Mouse (Mus musculus): Measurements from ENCODE around the gene Cacna1s. TPM values are rescaled to one million over a fixed set of nuclear protein-coding genes. Genes with fewer than 3 reads are reported as not detected.

Cacna1s gene
- 1.7 TPM for polyA plus RNA-seq (2017; shearing (Covaris generic))

GRCm38 (mm10) chr1:136052547-136052946 is at the start of gene Cacna1s:
Cacna1s (plus strand) TSS chr1:136052750.

GRCm38 (mm10) chr1:136006292-136006748 is 46.2 kb upstream of the Cacna1s start, which contains the start of gene Igfn1:
Igfn1 (minus strand) TSS chr1:136006342.

DNA sequence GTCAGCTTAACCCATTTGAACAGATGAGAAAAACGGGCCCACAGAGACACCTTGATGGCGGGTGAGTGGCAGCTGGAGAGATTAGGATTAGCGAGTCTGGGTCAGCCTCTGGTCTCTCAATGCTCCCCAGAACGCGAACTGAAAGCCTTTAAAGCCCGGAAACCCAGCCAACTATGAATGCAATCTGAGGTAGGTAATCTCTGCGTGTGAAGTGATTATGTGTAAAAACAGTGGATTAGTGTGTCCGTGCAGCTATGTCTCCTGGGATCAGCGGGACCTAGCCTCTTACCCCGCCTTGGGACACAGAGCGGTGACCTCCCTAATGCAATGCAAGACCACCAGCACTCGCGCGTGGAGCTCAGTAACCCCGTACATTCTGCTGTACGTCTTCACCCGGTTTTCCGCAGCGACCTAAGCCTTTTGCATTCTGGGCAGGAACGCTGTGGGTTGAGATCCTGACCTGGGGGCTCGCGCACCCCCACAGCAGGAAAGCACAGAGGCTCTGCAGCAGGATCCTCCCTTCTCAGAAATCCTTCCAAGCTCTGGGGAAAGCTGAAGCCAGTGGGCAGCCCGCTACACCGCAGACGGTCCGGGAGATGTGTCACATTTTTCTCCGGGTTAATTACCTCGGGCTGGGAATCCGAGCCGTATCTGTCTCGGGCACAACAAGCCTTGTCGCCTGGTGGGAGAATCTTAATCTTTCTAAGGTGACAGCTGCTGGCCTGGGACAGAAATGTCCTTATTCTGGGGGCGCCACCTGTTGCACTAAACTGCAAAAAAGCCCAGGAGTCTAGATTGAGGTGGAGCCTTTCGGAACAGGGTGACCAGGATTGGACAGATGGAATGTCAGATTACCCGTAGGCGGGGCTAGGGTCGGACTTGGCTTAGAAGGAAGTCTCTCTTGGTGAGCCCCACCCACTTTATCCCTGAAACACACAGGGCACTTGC is 45.1 kb upstream of the Cacna1s start, which contains the start of gene Tmem9:
Gene Tmem9 (plus strand): TSS at position 940 of the 948 bp plus-strand sequence.

GRCm38 (mm10) chr1:136050312-136051012 is 2.1 kb upstream of the Cacna1s start, which contains the start of gene Ascl5:
Ascl5 (plus strand) TSS chr1:136050804.

GRCm38 (mm10) chr1:136130951-136131558 is 78.5 kb downstream of the Cacna1s start, which contains the start of gene Kif21b:
Kif21b (plus strand) TSS chr1:136131389.

Other genes starting within 250 kb of the Cacna1s start
- 44.1 TPM for gene Lad1, start 234.2 kb upstream of the Cacna1s start, polyA plus RNA-seq (2017; shearing (Covaris generic))
- gene Tnnt2, start 216.4 kb upstream of the Cacna1s start, polyA plus RNA-seq (2017; shearing (Covaris generic)) = 2.2 TPM
- gene Pkp1, start 133.5 kb upstream of the Cacna1s start, polyA plus RNA-seq (2017; shearing (Covaris generic)) = not detected
- not detected for gene Igfn1, start 46.4 kb upstream of the Cacna1s start, polyA plus RNA-seq (2017; shearing (Covaris generic))
- gene Tmem9, start 44.6 kb upstream of the Cacna1s start, polyA plus RNA-seq (2017; shearing (Covaris generic)) = 45.7 TPM
- gene Ascl5, start 1.9 kb upstream of the Cacna1s start, polyA plus RNA-seq (2017; shearing (Covaris generic)) = not detected
- gene Kif21b, start 78.6 kb downstream of the Cacna1s start, polyA plus RNA-seq (2017; shearing (Covaris generic)) = 62.5 TPM
- not detected for gene Mroh3, start 160.1 kb downstream of the Cacna1s start, polyA plus RNA-seq (2017; shearing (Covaris generic))
- not detected for gene Inava, start 181.5 kb downstream of the Cacna1s start, polyA plus RNA-seq (2017; shearing (Covaris generic))
- gene Gpr25, start 208.1 kb downstream of the Cacna1s start, polyA plus RNA-seq (2017; shearing (Covaris generic)) = 0.18 TPM